Comparison of ENCODE assay signal across 9 mouse cellular contexts in the genomic region with DNA sequence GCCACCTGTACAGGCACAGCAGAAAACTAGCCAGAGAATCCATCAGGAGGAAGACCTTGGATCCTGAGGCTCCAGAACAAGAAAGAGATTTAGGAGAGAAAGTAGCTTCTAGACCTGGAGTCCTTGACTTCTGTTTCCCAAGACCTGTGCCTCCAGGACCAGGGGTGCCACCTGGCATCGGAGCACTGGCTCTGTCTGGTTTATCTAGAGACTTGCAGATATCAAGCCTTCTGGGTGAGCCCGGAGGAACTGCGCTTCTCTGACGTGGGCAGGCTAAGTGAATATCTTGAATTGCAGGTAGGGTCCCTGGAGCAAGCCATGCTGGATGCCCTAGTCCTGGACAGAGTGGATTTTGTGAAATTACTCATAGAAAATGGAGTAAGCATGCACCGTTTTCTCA.
"Had no signal": no experiment of that assay in that cellular context is flagged by ENCODE, and none has a peak within 500 bp of the region (broad histone marks: within the 10 kb centered on the region; RNA-seq: fewer than 3 reads in every experiment).

No protein-coding gene starts in this region.

- H3K4me3 ChIP-seq: liver, embryonic 13.5 days had no signal

- DNase-seq: kidney, postnatal 36 days; liver, embryonic 13.5 days; lung, adult 2 months; lung, postnatal 14 days; lung, postnatal 4 days; midbrain, embryonic 14.5 days; thymus, adult 18-20 months; thymus, postnatal 36 days had no signal

- H3K27me3 ChIP-seq: liver, embryonic 13.5 days had no signal

- H3K27ac ChIP-seq: kidney, postnatal 0 days; liver, embryonic 13.5 days had no signal

- H3K4me1 ChIP-seq: liver, embryonic 13.5 days had no signal
